Mouse (Mus musculus) hindbrain, embryonic 11.5 days (tissue): ENCODE data around the gene Serpinb12. TPM values are rescaled to one million over a fixed set of nuclear protein-coding genes. Genes with fewer than 3 reads are reported as not detected.

Experiments
- ATAC-seq: fragments of 200-750 bp; cut with Nextera tagmentation; 2 replicates; pipeline ENCODE4 v1.8.0; 2017; ENCODE audit warnings: mild to moderate bottlenecking, moderate TSS enrichment, moderate library complexity; ENCODE audit not compliant: low FRiP score
- DNase-seq: peaks from one replicate; pipeline ENCODE4 v3.0.0-alpha.2; 2015; ENCODE audit warnings: low spot score
- H3K27ac ChIP-seq: fragments of 300-500 bp; sonication (generic); 2 replicates; pipeline ENCODE4 v1.5.1; 2014; ENCODE audit warnings: mild to moderate bottlenecking, low read depth, low read length
- H3K27me3 ChIP-seq: fragments of 300-500 bp; sonication (generic); 2 replicates; pipeline ENCODE4 v1.6.1; 2014; ENCODE audit warnings: mild to moderate bottlenecking, low read length, moderate library complexity, mixed read lengths; ENCODE audit not compliant: control insufficient read depth, insufficient read depth
- H3K36me3 ChIP-seq: fragments of 300-500 bp; sonication (generic); 2 replicates; pipeline ENCODE4 v1.6.1; 2014; ENCODE audit warnings: mild to moderate bottlenecking, low read length, moderate library complexity, mixed read lengths; ENCODE audit not compliant: control insufficient read depth, insufficient read depth
- H3K4me1 ChIP-seq: fragments of 300-500 bp; sonication (generic); replicated peaks from 2 replicates; pipeline ENCODE4 v1.6.1; 2014; ENCODE audit warnings: low read length, mixed read lengths; ENCODE audit not compliant: control insufficient read depth, insufficient read depth
- H3K4me2 ChIP-seq: fragments of 300-500 bp; sonication (generic); replicated peaks from 2 replicates; pipeline ENCODE4 v1.6.1; 2014; ENCODE audit warnings: mild to moderate bottlenecking, low read depth, low read length
- H3K4me3 ChIP-seq: fragments of 300-500 bp; sonication (generic); 2 replicates; pipeline ENCODE4 v1.5.1; 2014; ENCODE audit warnings: low read depth, low read length
- H3K9ac ChIP-seq: fragments of 300-500 bp; sonication (generic); 2 replicates; pipeline ENCODE4 v1.6.1; 2014; ENCODE audit warnings: low read depth, low read length
- H3K9me3 ChIP-seq: fragments of 300-500 bp; sonication (generic); 2 replicates; pipeline ENCODE4 v1.6.1; 2016; ENCODE audit warnings: low read length; ENCODE audit not compliant: control insufficient read depth
- WGBS: fragments of 180-500 bp; shearing (Covaris S2); extraction: QIAGEN DNeasy Blood & Tissue Kit; methylation state at CpG from one replicate; pipeline ENCODE4 v1.1.7; 2014; 5-methylcytosine and 5-hydroxymethylcytosine counted together
- polyA plus RNA-seq: library from polyadenylated mRNA; unstranded; fragments of >200 nt; fragmentation: Nextera tagmentation; extraction: Ambion mirVana; gene quantifications from 2 replicates; pipeline ENCODE4 v1.2.1, GENCODE M21; 2014

Serpinb12 gene
- polyA plus RNA-seq, 1 experiment from 2014 or later, result not detected

DNA sequence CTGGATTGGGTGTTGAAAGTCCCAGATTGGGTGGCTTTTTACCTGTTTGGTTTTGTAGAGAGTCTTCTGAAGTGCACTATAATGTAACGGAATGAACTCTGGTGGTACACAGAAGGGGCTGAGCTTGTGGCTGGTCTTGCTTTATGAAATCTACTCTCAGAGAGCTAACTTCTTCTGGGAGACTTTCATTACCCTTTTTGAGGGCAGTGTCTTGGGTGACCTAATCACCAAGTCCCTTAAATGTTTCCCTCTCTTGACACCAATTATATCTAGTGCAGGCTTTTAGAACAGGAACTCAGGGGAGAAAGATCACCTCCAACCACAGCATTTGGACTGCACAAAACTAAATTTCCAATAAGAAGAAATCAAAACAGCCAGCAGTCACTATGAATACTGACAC lies 48.8 kb downstream of the Serpinb12 start:
- Histone ChIP-seq H3K27ac (no peak overlapping the region), H3K4me2 (no peak overlapping the region), H3K36me3 (no peaks in the 10 kb centered on the region), H3K4me3 (no peak overlapping the region), H3K27me3 (no peaks in the 10 kb centered on the region), H3K9me3 (no peaks in the 10 kb centered on the region), H3K4me1 (no peaks in the 10 kb centered on the region), H3K9ac (no peak overlapping the region)
- ATAC-seq (no peak), DNase-seq (no peak)
- WGBS, result 93% methylated on average over 1 of the region's 1 CpGs

- Histone ChIP-seq H3K4me2 (no peak overlapping the region), H3K9me3 (no peaks in the 10 kb centered on the region)
- WGBS, result 75% methylated on average over 2 of the region's 2 CpGs
Measured at GRCm38 (mm10) chr1:106983865-106984264, 49.6 kb downstream of the Serpinb12 start.

DNA sequence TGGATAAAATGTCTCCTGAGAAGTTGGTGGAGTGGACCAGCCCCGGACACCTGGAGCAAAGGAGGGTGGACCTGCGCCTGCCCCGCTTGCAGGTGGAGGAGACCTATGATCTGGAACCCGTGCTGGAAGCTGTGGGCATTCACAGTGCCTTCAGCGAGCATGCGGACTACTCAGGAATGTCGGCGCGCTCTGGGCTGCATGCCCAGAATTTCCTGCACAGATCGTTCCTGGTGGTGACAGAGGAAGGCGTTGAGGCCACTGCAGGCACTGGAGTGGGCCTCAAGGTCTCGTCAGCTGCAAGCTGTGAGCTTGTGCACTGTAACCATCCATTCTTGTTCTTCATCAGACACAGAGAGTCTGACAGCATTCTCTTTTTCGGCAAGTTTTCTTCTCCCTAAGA lies 66.2 kb downstream of the Serpinb12 start:
- Histone ChIP-seq H3K4me2 (no peak overlapping the region), H3K4me3 (no peak overlapping the region), H3K27me3 (no peaks in the 10 kb centered on the region), H3K9ac (no peak overlapping the region), H3K4me1 (no peaks in the 10 kb centered on the region), H3K36me3 (no peaks in the 10 kb centered on the region), H3K27ac (no peak overlapping the region), H3K9me3 (no peaks in the 10 kb centered on the region)
- no peak for DNase-seq
- no peak for ATAC-seq
- WGBS, result 81% methylated on average over 13 of the region's 13 CpGs

More at GRCm38 (mm10) chr1:106983865-106984264, 49.6 kb downstream of the Serpinb12 start:
- ATAC-seq, result no peak
- DNase-seq, result no peak
- Histone ChIP-seq H3K27me3 (no peaks in the 10 kb centered on the region), H3K4me1 (no peaks in the 10 kb centered on the region), H3K4me3 (no peak overlapping the region), H3K9ac (no peak overlapping the region), H3K36me3 (no peaks in the 10 kb centered on the region), H3K27ac (no peak overlapping the region)

DNA sequence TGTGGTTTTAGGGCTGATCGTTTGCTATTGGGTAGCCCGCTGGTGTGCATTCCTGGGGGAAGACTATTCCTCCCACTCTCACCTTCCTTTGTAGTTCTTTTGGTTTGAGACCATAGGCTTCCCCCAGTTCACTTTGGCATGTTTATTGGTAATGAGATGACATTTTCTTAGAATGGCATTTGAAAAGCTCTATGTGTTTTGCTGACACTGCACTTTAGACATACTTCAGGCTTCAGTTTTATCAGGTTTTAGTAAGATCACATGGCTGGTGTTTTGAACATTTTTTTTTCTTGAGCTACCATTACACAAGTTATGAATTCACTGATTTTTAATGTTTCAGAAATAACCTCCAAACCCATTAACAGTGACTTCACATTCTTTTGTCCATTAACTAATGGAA lies 67.5 kb downstream of the Serpinb12 start:
- ATAC-seq (no peak), DNase-seq (no peak)
- H3K4me3 ChIP-seq, result no peak overlapping the region
- H3K9ac ChIP-seq, result no peak overlapping the region
- H3K27ac ChIP-seq, result no peak overlapping the region
- H3K36me3 ChIP-seq, result no peaks in the 10 kb centered on the region
- H3K9me3 ChIP-seq, result no peaks in the 10 kb centered on the region
- H3K27me3 ChIP-seq, result no peaks in the 10 kb centered on the region
- WGBS, result 84% methylated on average over 2 of the region's 2 CpGs
- no peaks in the 10 kb centered on the region for H3K4me1 ChIP-seq
- H3K4me2 ChIP-seq, result no peak overlapping the region

- DNase-seq, result no peak
- no peaks in the 10 kb centered on the region for H3K27me3 ChIP-seq
- WGBS, result 68% methylated on average over 3 of the region's 3 CpGs
- H3K27ac ChIP-seq, result no peak overlapping the region
- H3K4me1 ChIP-seq, result no peaks in the 10 kb centered on the region
- no peak overlapping the region for H3K9ac ChIP-seq
- ATAC-seq, result no peak
- no peak overlapping the region for H3K4me2 ChIP-seq
- H3K9me3 ChIP-seq, result no peaks in the 10 kb centered on the region
- H3K4me3 ChIP-seq, result no peak overlapping the region
- no peaks in the 10 kb centered on the region for H3K36me3 ChIP-seq
Measured at GRCm38 (mm10) chr1:107006316-107006715, 72.1 kb downstream of the Serpinb12 start.

Other genes with a start within 250 kb of the Serpinb12 start
- gene Bcl2, start 220.2 kb upstream of the Serpinb12 start, polyA plus RNA-seq, result 5.9 and 6.9 TPM in 2 replicates
- 9.8 and 10.3 TPM in 2 replicates for gene Kdsr, start 174.7 kb upstream of the Serpinb12 start, polyA plus RNA-seq
- 70.7 and 79.0 TPM in 2 replicates for gene Vps4b, start 137.7 kb upstream of the Serpinb12 start, polyA plus RNA-seq
- 0.15 TPM in 1 of 2 replicates, not detected in the other for gene Serpinb5, start 73.3 kb upstream of the Serpinb12 start, polyA plus RNA-seq
- not detected in 2 replicates for gene Serpinb13, start 46.5 kb downstream of the Serpinb12 start, polyA plus RNA-seq
- gene Serpinb3a, start 117.9 kb downstream of the Serpinb12 start, polyA plus RNA-seq, result not detected in 2 replicates
- not detected in 2 replicates for gene Serpinb3d, start 149.1 kb downstream of the Serpinb12 start, polyA plus RNA-seq